Mouse (Mus musculus): ENCODE results near the gene Dgke.

DNA sequence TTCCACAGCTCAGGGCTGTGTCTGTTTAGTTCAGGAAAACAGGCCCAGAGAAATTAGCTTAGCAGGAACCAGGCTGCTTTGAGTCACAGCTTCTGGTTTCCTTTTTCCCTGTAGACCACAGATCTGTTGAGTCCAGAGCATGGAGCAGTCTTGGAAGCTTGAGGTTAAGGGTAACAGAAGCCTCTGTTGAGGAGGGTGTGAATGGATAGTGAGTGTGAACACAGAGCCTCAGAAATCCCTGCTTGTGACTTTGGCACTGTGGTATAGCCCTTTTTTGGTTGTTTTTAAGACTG is 66.2 kb downstream of the Dgke start:
- no peak for TF ChIP-seq CTCF (IDR thresholded peaks at IDR 0.05; ENCODE audit: control insufficient read depth, insufficient read depth, insufficient read length)
- no peak for TF ChIP-seq USF1 (IDR thresholded peaks at IDR 0.05; ENCODE audit: low read depth)
- TF ChIP-seq MYOD1 (IDR thresholded peaks at IDR 0.05; ENCODE audit: control insufficient read depth, insufficient read length, low read depth) = no peak
